Mouse (Mus musculus): Measurements from ENCODE around the gene Myl10.

GRCm38 (mm10) chr5:136693418-136693817 is 472 bp downstream of the Myl10 start:
- TF ChIP-seq POLR2A (IDR thresholded peaks at IDR 0.05; ENCODE audit: borderline replicate concordance, extremely low read depth, low read depth, low read length), result no peak
- no peak for TF ChIP-seq CTCF (IDR thresholded peaks at IDR 0.05; ENCODE audit: insufficient read depth, low read length)
